Mouse (Mus musculus): Measurements from ENCODE around the gene Cwc22.

DNA sequence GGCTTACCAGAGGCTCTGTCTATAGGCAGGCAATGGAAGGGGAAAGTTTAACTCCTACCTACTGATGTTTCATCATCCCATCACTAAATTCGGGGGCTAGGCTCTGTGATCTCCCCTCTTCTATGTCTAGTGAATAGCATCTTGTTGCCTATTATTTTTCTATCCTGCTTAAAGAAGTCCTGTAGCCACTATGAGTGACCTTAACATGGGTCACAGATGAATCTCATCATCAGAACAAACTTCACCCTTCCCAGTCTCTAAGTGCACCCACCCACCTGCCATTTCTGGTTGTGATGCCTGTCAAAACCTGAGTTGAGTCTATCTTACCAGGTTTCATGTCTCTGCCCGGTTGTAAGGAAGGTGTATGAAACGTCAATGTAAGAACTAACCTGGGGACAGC is 14.5 kb upstream of the Cwc22 start:
- TF ChIP-seq CTCF (IDR thresholded peaks at IDR 0.05; ENCODE audit: borderline replicate concordance, control insufficient read depth, extremely low read depth, insufficient read depth, low read length, poor library complexity) (no peak), POLR2A (IDR thresholded peaks at IDR 0.05; ENCODE audit: control insufficient read depth, extremely low read depth, insufficient read depth, low read length, poor library complexity) (no peak)
